Mouse (Mus musculus) forebrain, embryonic 14.5 days (tissue): ENCODE measurements around the gene Olfr1504. TPM values are rescaled to one million over a fixed set of nuclear protein-coding genes. Genes with fewer than 3 reads are reported as not detected.
"Not testable (repeated sequence)": the region's sequence is repeated elsewhere in the genome, so short reads cannot be mapped to it uniquely, and the experiment has no call there.

Source experiments
- ATAC-seq: fragments of 200-750 bp; cut with Nextera tagmentation; 2 replicates; pipeline ENCODE4 v1.8.0; 2017; ENCODE audit warnings: mild to moderate bottlenecking, moderate library complexity
- DNase-seq: peaks from one replicate; pipeline ENCODE4 v3.0.0-alpha.2; 2015; ENCODE audit warnings: low spot score
- H3K27ac ChIP-seq: fragments of 300-500 bp; sonication (generic); 2 replicates; pipeline ENCODE4 v1.5.1; 2014; ENCODE audit warnings: low read depth, mild to moderate bottlenecking, control low read depth, low read length, moderate library complexity
- H3K27me3 ChIP-seq: fragments of 300-500 bp; sonication (generic); replicated peaks from 2 replicates; pipeline ENCODE4 v1.6.1; 2014; ENCODE audit warnings: low read length, control low read depth, mixed read lengths; ENCODE audit not compliant: control insufficient read depth, insufficient read depth
- H3K36me3 ChIP-seq: fragments of 300-500 bp; sonication (generic); 2 replicates; pipeline ENCODE4 v1.6.1; 2014; ENCODE audit warnings: low read length, control low read depth; ENCODE audit not compliant: control insufficient read depth, insufficient read depth
- H3K4me1 ChIP-seq: fragments of 300-500 bp; sonication (generic); 2 replicates; pipeline ENCODE4 v1.6.1; 2014; ENCODE audit warnings: antibody characterized with exemption, low read length, control low read depth; ENCODE audit not compliant: control insufficient read depth, insufficient read depth
- H3K4me2 ChIP-seq: fragments of 300-500 bp; sonication (generic); 2 replicates; pipeline ENCODE4 v1.6.1; 2014; ENCODE audit warnings: mild to moderate bottlenecking, control low read depth, low read length
- H3K4me3 ChIP-seq: fragments of 300-500 bp; sonication (generic); 2 replicates; pipeline ENCODE4 v1.5.1; 2014; ENCODE audit warnings: low read depth, low read length, control low read depth
- H3K9ac ChIP-seq: fragments of 300-500 bp; sonication (generic); 2 replicates; pipeline ENCODE4 v1.6.1; 2014; ENCODE audit warnings: mild to moderate bottlenecking, low read length, control low read depth, moderate library complexity
- H3K9me3 ChIP-seq: fragments of 300-500 bp; sonication (generic); replicated peaks from 2 replicates; pipeline ENCODE4 v1.6.1; 2016; ENCODE audit warnings: low read length, control low read depth, mixed read lengths; ENCODE audit not compliant: control insufficient read depth
- WGBS: fragments of 180-500 bp; shearing (Covaris S2); extraction: QIAGEN DNeasy Blood & Tissue Kit; methylation state at CpG from one replicate; pipeline ENCODE4 v1.1.7; 2014; 5-methylcytosine and 5-hydroxymethylcytosine counted together
- polyA plus RNA-seq: library from polyadenylated mRNA; unstranded; fragments of >200 nt; fragmentation: Nextera tagmentation; extraction: Ambion mirVana; gene quantifications from 2 replicates; pipeline ENCODE4 v1.2.1, GENCODE M21; 2014

Olfr1504 gene
- not detected in 2 replicates for polyA plus RNA-seq

GRCm38 (mm10) chr19:13897828-13898227 lies at the start of gene Olfr1504:
Olfr1504 (minus strand) TSS chr19:13897928.
- H3K4me2 ChIP-seq: no peak within 1 kb of the TSS
- DNase-seq (no peak), ATAC-seq (no peak)
- H3K4me3 ChIP-seq: no peak within 1 kb of the TSS
- no peak within 1 kb of the TSS for H3K9ac ChIP-seq
- no peaks in the 10 kb centered on the region for H3K27me3 ChIP-seq
- H3K27ac ChIP-seq: no peak within 1 kb of the TSS
- 57% methylated on average over 1 of the region's 1 CpGs for WGBS
- no peaks in the 10 kb centered on the region for H3K36me3 ChIP-seq
- H3K4me1 ChIP-seq: no peaks in the 10 kb centered on the region
- H3K9me3 ChIP-seq: no peaks in the 10 kb centered on the region

GRCm38 (mm10) chr19:13913230-13913629 lies 15.5 kb upstream of the Olfr1504 start, which contains the start of gene Olfr1505:
Olfr1505 (plus strand) TSS chr19:13913530.
- Histone ChIP-seq H3K9me3 (no peaks in the 10 kb centered on the region), H3K27ac (no peak within 1 kb of the TSS), H3K27me3 (no peaks in the 10 kb centered on the region), H3K9ac (no peak within 1 kb of the TSS), H3K36me3 (no peaks in the 10 kb centered on the region), H3K4me1 (no peaks in the 10 kb centered on the region), H3K4me2 (no peak within 1 kb of the TSS), H3K4me3 (no peak within 1 kb of the TSS)
- no peak for ATAC-seq
- 75% methylated on average over 2 of the region's 2 CpGs for WGBS
- no peak for DNase-seq

GRCm38 (mm10) chr19:13861495-13861894 lies 36.2 kb downstream of the Olfr1504 start, which contains the start of gene Olfr1502:
Olfr1502 (plus strand) TSS chr19:13861795.
- no peaks in the 10 kb centered on the region for H3K4me1 ChIP-seq
- no peak within 1 kb of the TSS for H3K4me2 ChIP-seq
- ATAC-seq (no peak), DNase-seq (no peak)
- H3K27me3 ChIP-seq: no peaks in the 10 kb centered on the region
- no peak within 1 kb of the TSS for H3K9ac ChIP-seq
- no peak within 1 kb of the TSS for H3K4me3 ChIP-seq
- H3K36me3 ChIP-seq: no peaks in the 10 kb centered on the region
- H3K27ac ChIP-seq: no peak within 1 kb of the TSS
- WGBS: 93% methylated on average over 1 of the region's 1 CpGs
- no peaks in the 10 kb centered on the region for H3K9me3 ChIP-seq

- H3K9ac ChIP-seq, H3K4me3 ChIP-seq, ATAC-seq, H3K27ac ChIP-seq, DNase-seq, H3K4me1 ChIP-seq, H3K36me3 ChIP-seq, H3K9me3 ChIP-seq, H3K27me3 ChIP-seq, H3K4me2 ChIP-seq: not testable (repeated sequence)
Measured at GRCm38 (mm10) chr19:13850592-13850991, 47.1 kb downstream of the Olfr1504 start, which contains the start of gene Olfr1501. Olfr1501 (minus strand) TSS chr19:13850692.

Other genes with a start within 250 kb of the Olfr1504 start
- not detected in 2 replicates for gene Olfr1490, start 246.8 kb downstream of the Olfr1504 start, polyA plus RNA-seq
- not detected in 2 replicates for gene Olfr1491, start 200.7 kb downstream of the Olfr1504 start, polyA plus RNA-seq
- gene Olfr1493-ps1, start 174.7 kb downstream of the Olfr1504 start, polyA plus RNA-seq: not detected in 2 replicates
- not detected in 2 replicates for gene Olfr1494, start 158.2 kb downstream of the Olfr1504 start, polyA plus RNA-seq
- not detected in 2 replicates for gene Olfr1495, start 133.3 kb downstream of the Olfr1504 start, polyA plus RNA-seq
- gene Olfr1496, start 120.0 kb downstream of the Olfr1504 start, polyA plus RNA-seq: not detected in 2 replicates
- not detected in 2 replicates for gene Olfr1497, start 99.7 kb downstream of the Olfr1504 start, polyA plus RNA-seq
- gene Olfr1499, start 78.5 kb downstream of the Olfr1504 start, polyA plus RNA-seq: not detected in 2 replicates
- not detected in 2 replicates for gene Olfr1500, start 67.4 kb downstream of the Olfr1504 start, polyA plus RNA-seq
- not detected in 2 replicates for gene Olfr1501, start 47.2 kb downstream of the Olfr1504 start, polyA plus RNA-seq
- not detected in 2 replicates for gene Olfr1502, start 36.1 kb downstream of the Olfr1504 start, polyA plus RNA-seq
- gene Olfr1505, start 15.6 kb upstream of the Olfr1504 start, polyA plus RNA-seq: not detected in 2 replicates